Mouse (Mus musculus): ENCODE data around the gene Rbfox1.

DNA sequence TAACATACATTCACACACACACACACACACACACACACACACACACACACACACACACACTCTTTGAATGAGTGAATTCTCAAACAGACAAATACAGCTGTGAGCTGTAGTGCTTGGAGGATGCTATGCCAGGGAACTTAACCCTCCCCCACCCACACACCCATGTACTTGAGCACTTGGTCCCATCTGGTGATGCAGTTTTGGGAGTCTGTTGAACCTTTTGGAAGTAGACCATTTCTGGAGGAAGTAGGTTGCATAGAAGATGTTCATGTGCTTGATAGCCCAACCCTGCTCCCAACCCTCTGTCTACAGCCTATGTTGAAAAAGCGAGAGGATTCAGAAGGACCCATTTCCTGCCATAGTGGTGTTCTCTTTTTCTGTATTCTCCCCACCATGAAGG is 1378.1 kb downstream of the Rbfox1 start:
- TF ChIP-seq CTCF (IDR thresholded peaks at IDR 0.05; ENCODE audit: low read depth) (no peak), EP300 (optimal IDR thresholded peaks at IDR 0.05) (no peak)
